Mouse (Mus musculus): ENCODE measurements around the gene Abcc6. TPM values are rescaled to one million over a fixed set of nuclear protein-coding genes. Genes with fewer than 3 reads are reported as not detected.
A peak's percentile ranks its signal among the peaks of the same experiment; 100 is the strongest.

Abcc6 gene
- polyA plus RNA-seq, 1 experiment from 2014 or later = 1.3 TPM

DNA sequence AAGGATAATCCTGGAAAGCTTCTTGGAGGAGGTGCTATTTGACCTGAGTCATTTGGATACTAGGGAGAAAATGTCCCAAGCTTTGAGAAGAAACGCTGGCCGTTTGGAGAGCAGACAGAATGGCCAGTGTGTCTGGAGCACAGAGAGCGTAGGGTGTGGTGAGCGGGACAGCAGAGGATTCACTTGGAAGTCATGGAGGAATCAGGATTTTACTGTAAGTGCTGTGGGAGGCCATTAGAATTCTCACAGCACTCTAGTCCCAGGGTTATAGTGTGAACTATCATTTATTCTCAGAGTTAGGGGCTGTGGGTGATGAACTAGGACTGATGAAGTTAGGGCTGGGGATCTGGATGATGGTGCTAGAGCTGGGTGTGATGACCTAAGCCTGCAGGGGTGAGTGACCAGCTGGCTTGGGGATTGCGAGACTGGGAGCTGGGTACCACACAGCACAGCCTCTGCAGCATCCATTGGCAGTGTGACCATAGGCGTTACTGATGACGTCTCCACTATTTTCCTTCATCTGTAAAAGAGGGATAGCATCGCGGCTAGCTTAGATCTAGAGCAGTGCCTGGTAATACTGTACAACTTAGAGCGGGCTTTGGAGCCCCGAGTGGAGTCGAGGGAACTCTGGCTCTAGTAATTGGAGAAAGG, 108.0 kb downstream of the Abcc6 start:
- DNase-seq (ENCODE audit: low spot score) = no peak
- peak overlapping the region; percentile 85 for H3K27ac ChIP-seq
- 0 out of 2 replicates have a peak, but pooled peaks cover under 1% of the 10 kb centered on the region for H3K36me3 ChIP-seq
- WGBS = 87% methylated on average over 12 of the region's 12 CpGs
- no peaks in the 10 kb centered on the region for H3K9me3 ChIP-seq
- no peak overlapping the region for H3K4me3 ChIP-seq
- peaks cover 29% of the 10 kb centered on the region for H3K27me3 ChIP-seq (ENCODE audit: insufficient read depth, poor library complexity, severe bottlenecking)
- peaks cover 58% of the 10 kb centered on the region for H3K4me1 ChIP-seq

DNA sequence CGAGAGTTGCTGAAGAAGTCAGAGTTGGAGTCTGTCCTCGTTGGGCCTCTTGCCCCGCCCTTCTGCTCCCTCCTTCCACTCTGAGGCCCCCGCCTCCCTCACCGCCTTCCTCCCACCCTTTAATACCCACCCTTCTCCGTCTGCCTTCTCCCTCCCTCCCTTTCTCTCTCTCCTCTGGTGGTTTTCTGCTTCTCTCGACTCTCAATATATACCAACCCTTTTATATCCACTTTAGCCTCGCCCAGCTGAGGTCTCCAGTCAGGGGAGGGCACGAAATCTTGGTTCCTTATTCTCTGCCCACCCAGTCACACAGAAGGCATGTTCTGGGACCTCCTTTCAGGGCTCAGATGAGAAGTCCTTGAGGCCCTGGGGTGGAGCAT, 108.9 kb downstream of the Abcc6 start, which contains the start of gene Emp3:
Gene Emp3 (minus strand): TSS at position 163 of the 380 bp plus-strand sequence.
- no peaks in the 10 kb centered on the region for H3K9me3 ChIP-seq
- peaks cover 66% of the 10 kb centered on the region for H3K4me1 ChIP-seq
- DNase-seq (ENCODE audit: low spot score) = no peak
- peak within 1 kb of the TSS; percentile 85 for H3K27ac ChIP-seq
- 40% methylated on average over 9 of the region's 9 CpGs for WGBS
- H3K27me3 ChIP-seq (ENCODE audit: insufficient read depth, poor library complexity, severe bottlenecking) = peaks cover 27% of the 10 kb centered on the region; the same call in 1 of the 2 replicates
- H3K36me3 ChIP-seq = no peaks in the 10 kb centered on the region
- H3K4me3 ChIP-seq = peak within 1 kb of the TSS; percentile 45

DNA sequence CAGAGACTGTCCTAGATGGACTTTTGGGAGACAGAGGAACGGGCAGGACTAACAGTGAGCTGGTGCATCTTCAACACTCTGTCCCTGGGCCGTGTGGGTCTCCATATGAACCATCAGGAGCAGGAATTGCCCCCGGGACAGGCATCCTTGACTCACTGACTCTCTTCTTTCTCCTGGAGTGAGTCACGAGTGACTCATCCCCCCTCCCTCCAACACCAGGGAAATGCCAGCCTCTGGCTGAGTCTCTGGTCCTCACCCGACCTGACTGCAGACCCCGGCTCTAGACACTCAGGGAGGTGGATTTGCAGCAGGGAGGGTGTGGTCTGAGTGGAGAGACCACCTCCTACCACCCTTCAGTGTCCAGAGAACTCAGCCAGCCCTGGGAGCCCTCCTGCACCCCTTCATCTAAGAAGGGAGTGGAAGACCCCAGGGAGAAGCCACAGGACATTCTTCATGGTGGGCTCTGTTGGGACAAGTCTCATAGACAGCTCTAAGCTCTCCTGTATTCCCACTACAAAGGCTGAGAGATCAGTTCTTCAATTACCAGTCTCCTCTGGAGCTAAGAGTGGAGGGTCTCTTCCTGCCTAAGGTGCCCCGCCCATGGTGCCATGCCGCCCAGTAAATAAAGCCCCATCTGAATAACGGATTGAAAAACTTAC, 109.4 kb downstream of the Abcc6 start:
- WGBS = 33% methylated on average over 9 of the region's 9 CpGs
- Histone ChIP-seq H3K9me3 (no peaks in the 10 kb centered on the region), H3K27me3 (ENCODE audit: insufficient read depth, poor library complexity, severe bottlenecking) (peaks cover 27% of the 10 kb centered on the region; the same call in 1 of the 2 replicates), H3K27ac (peak overlapping the region; percentile 79), H3K36me3 (no peaks in the 10 kb centered on the region), H3K4me1 (peaks cover 70% of the 10 kb centered on the region), H3K4me3 (peak overlapping the region; percentile 45)
- DNase-seq (ENCODE audit: low spot score) = no peak

DNA sequence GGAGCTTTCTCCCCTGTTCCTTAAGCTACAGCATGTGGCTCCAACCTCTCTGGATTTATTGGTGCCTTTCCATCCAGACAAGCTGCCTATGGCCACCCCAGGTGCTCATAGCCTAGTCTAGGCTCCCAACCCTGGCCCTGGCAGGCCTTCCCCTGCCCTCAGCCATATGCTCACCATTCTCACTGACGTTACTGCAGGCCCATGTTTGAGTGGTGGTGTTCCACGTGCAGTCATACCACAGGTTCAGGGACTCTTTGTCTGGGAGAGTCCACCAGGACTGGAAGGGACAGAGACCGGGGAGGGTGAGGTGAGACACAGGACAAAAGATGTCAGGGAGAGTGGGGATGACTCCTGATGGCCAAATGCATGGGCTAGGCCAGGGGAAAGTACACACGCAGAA, 110.3 kb downstream of the Abcc6 start:
- Histone ChIP-seq H3K27me3 (ENCODE audit: insufficient read depth, poor library complexity, severe bottlenecking) (peaks cover 27% of the 10 kb centered on the region; the same call in 1 of the 2 replicates), H3K4me1 (peaks cover 70% of the 10 kb centered on the region), H3K4me3 (peak overlapping the region; percentile 45; the same call in 1 of the 2 replicates), H3K36me3 (no peaks in the 10 kb centered on the region), H3K9me3 (no peaks in the 10 kb centered on the region), H3K27ac (peak overlapping the region; percentile 53)
- no peak for DNase-seq (ENCODE audit: low spot score)
- 85% methylated on average over 4 of the region's 4 CpGs for WGBS

DNA sequence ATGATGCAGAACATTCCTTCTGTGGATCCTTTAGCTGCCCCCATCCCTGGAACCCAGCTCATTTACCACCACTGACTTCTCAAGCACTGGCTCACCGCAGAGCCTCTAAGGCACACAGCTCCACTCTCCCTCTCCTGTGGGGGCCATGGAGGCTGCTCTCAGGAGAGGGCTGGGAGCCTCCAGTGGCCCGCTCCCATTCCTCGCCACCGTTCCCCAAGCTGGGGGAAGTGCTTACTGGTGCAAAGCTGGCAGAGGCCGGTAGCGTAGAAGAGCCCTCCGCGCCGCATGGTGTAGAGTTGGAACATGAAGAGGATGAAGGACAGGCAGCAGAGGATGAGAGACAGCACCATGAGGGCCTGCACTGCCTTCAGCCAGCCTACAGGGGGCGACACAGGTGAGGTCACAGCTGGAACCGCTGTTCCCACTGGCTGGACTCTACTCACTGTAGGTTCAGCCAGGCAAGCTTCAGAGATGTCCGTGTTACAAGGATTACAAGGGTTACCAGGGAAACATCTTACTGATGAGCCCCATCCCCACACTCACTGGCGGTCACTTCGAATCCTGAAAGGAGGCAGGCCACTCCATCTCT, 110.9 kb downstream of the Abcc6 start:
- Histone ChIP-seq H3K36me3 (no peaks in the 10 kb centered on the region), H3K9me3 (no peaks in the 10 kb centered on the region), H3K4me1 (peaks cover 64% of the 10 kb centered on the region), H3K27ac (0 out of 2 replicates have a peak overlapping the region, but pooled peaks have one; percentile 53), H3K4me3 (no peak overlapping the region), H3K27me3 (ENCODE audit: insufficient read depth, poor library complexity, severe bottlenecking) (peaks cover 27% of the 10 kb centered on the region; the same call in 1 of the 2 replicates)
- 60% methylated on average over 14 of the region's 14 CpGs for WGBS
- DNase-seq (ENCODE audit: low spot score) = no peak

DNA sequence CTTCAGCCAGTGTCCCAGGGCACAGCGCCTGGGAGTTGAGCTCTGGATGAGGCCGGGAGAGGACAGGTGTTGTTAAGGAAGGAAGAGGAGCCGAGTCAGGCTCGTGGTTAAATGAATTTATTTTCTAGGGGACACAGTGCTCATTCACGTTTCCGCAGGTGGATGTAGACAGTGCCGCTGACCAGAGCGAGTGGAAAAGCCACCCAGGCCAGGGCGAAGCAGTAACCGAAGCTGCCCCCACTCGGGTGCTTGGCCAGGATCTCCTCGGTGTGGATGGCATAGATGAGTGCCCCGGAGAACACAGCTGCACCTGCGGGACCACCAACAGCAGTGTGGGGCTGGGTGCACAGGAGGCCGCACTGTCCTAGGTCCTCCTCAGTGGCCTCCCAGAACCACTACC, 112.2 kb downstream of the Abcc6 start:
- WGBS = 82% methylated on average over 15 of the region's 15 CpGs
- Histone ChIP-seq H3K27me3 (ENCODE audit: insufficient read depth, poor library complexity, severe bottlenecking) (peaks cover 27% of the 10 kb centered on the region; the same call in 1 of the 2 replicates), H3K36me3 (0 out of 2 replicates have a peak, but pooled peaks cover 3% of the 10 kb centered on the region), H3K27ac (0 out of 2 replicates have a peak overlapping the region, but pooled peaks have one; percentile 74), H3K4me1 (peaks cover 54% of the 10 kb centered on the region), H3K4me3 (no peak overlapping the region), H3K9me3 (no peaks in the 10 kb centered on the region)
- peak; percentile 65 for DNase-seq (ENCODE audit: low spot score)

Other genes with a start within 250 kb of the Abcc6 start
- 0.57 and 1.8 TPM in 2 replicates for gene Lmtk3, start 246.6 kb downstream of the Abcc6 start, polyA plus RNA-seq (2016; fragmentation: Nextera tagmentation; extraction: Ambion mirVana)
- 0.46 and 0.79 TPM in 2 replicates for gene Sult2b1, start 245.6 kb downstream of the Abcc6 start, polyA plus RNA-seq (2016; fragmentation: Nextera tagmentation; extraction: Ambion mirVana)
- 99.1 and 124 TPM in 2 replicates for gene Cyth2, start 215.7 kb downstream of the Abcc6 start, polyA plus RNA-seq (2016; fragmentation: Nextera tagmentation; extraction: Ambion mirVana)
- gene Kcnj14, start 205.5 kb downstream of the Abcc6 start, polyA plus RNA-seq (2016; fragmentation: Nextera tagmentation; extraction: Ambion mirVana) = 0.90 and 1.4 TPM in 2 replicates
- 69.8 and 97.9 TPM in 2 replicates for gene Grwd1, start 199.4 kb downstream of the Abcc6 start, polyA plus RNA-seq (2016; fragmentation: Nextera tagmentation; extraction: Ambion mirVana)
- 44.1 and 57.5 TPM in 2 replicates for gene Kdelr1, start 157.5 kb downstream of the Abcc6 start, polyA plus RNA-seq (2016; fragmentation: Nextera tagmentation; extraction: Ambion mirVana)
- gene Grin2d, start 151.9 kb downstream of the Abcc6 start, polyA plus RNA-seq (2016; fragmentation: Nextera tagmentation; extraction: Ambion mirVana) = 0.10 and 0.18 TPM in 2 replicates
- gene Syngr4, start 133.6 kb downstream of the Abcc6 start, polyA plus RNA-seq (2016; fragmentation: Nextera tagmentation; extraction: Ambion mirVana) = 0.99 and 1.5 TPM in 2 replicates
- 5.8 and 6.5 TPM in 2 replicates for gene Tmem143, start 133.4 kb downstream of the Abcc6 start, polyA plus RNA-seq (2016; fragmentation: Nextera tagmentation; extraction: Ambion mirVana)
- 45.0 and 46.1 TPM in 2 replicates for gene Emp3, start 108.9 kb downstream of the Abcc6 start, polyA plus RNA-seq (2016; fragmentation: Nextera tagmentation; extraction: Ambion mirVana)
- 3.2 and 3.3 TPM in 2 replicates for gene Ccdc114, start 106.2 kb downstream of the Abcc6 start, polyA plus RNA-seq (2016; fragmentation: Nextera tagmentation; extraction: Ambion mirVana)
- gene Nomo1, start 3.4 kb upstream of the Abcc6 start, polyA plus RNA-seq (2016; fragmentation: Nextera tagmentation; extraction: Ambion mirVana) = 44.2 and 45.3 TPM in 2 replicates
- gene Kcnj11, start 70.5 kb upstream of the Abcc6 start, polyA plus RNA-seq (2016; fragmentation: Nextera tagmentation; extraction: Ambion mirVana) = 3.2 and 7.2 TPM in 2 replicates
- 3.9 and 4.5 TPM in 2 replicates for gene Abcc8, start 149.7 kb upstream of the Abcc6 start, polyA plus RNA-seq (2016; fragmentation: Nextera tagmentation; extraction: Ambion mirVana)
- 2.0 and 3.0 TPM in 2 replicates for gene Ush1c, start 208.2 kb upstream of the Abcc6 start, polyA plus RNA-seq (2016; fragmentation: Nextera tagmentation; extraction: Ambion mirVana)
- not detected in 2 replicates for gene Otog, start 210.7 kb upstream of the Abcc6 start, polyA plus RNA-seq (2016; fragmentation: Nextera tagmentation; extraction: Ambion mirVana)